Mouse (Mus musculus) spleen, postnatal 0 days (tissue): ENCODE results near the gene Rab3d. TPM values are rescaled to one million over a fixed set of nuclear protein-coding genes. Genes with fewer than 3 reads are reported as not detected.

Source experiments
- polyA plus RNA-seq: library from polyadenylated mRNA; unstranded; fragments of >200 nt; fragmentation: Nextera tagmentation; extraction: Ambion mirVana; gene quantifications from 2 replicates; pipeline ENCODE4 v1.2.1, GENCODE M21; 2015

Rab3d gene
- 11.6 and 16.2 TPM in 2 replicates for polyA plus RNA-seq

DNA sequence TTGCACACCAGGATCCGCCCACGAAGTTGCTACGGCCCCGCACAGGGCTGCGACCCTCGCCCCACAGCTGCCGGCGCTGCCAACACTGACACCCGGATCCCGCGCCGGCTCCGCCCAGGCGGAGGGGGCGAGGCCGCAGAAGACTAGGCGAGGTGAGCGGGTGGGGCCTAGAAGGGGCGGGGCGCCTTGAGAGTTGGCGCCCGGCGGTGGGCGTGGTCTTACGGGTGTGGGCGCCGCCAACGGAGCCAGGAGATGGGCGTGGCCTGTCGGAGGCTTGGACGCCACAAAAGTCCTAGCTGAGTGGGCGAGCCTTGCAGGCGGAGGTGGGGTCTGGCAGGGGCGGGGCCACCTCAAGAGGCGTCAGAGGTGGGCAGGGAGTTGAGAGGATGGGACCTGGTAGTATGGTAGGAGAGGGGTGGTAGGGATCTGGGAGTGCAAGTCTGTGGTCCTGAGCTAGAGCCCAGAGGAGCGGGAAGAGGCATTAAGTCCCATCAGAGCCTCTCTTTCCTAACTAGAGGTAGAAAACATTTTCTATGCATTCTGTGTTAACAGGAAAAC, at the start of gene Rab3d:
TSS of gene Rab3d (minus strand) at position 158 of the 558 bp plus-strand sequence.

DNA sequence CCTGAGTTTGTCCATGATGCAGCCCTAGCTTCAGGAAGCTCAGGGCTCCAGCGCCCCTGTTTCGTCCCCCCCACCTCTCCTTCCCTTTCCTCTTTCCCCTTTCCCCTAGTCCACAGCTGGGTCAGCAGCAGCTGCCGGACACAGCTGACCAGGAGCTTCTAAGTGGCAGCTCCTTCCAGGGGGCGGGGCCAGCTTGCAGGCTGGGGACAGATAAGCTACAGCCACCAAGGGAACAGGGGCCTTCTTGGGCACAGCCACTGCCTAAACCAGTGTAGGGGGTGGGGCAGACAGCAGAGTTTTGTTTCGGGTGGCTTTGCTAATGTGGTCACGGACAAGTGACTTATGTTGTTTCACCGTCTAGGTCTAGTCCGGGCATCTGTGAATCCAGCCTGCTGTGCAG, 45.4 kb upstream of the Rab3d start, which contains the start of gene Epor:
TSS of gene Epor (minus strand) at position 90 of the 400 bp plus-strand sequence.

DNA sequence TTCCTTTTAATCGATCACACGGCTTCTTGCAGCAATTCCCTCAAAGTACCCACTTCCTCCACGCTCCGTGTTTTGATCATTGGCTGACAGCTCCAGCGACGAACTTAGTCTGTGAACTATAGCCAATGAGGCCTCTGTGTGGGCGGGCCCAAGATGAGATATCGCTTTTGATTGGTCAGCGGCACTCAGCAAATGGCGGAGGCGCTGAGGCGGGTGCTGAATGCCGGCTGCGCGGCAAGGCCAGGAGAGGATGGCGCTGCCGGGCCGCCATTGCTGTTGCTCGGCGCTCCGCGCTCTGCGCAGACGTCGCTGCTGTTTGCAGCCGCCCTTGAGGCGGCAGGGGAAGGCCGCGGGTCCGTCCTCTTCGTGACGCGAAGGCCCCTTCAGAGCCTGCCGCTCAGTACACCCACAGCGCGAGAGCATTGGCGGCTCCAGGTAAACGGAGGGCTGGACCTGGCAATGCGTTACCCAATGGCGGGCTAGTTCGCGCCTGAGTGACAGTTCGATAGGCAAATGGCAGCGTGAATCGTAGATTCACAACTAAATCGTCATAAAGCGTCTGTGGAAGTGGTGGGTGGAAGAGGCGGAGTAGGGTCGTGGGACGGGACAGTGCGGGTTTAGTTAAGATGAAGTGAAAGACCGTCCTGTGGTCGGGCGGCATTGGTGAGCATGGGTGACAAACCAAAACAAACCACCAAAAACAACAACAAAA, 37.7 kb upstream of the Rab3d start, which contains the start of gene Swsap1:
TSS of gene Swsap1 (plus strand) at position 186 of the 712 bp plus-strand sequence.

DNA sequence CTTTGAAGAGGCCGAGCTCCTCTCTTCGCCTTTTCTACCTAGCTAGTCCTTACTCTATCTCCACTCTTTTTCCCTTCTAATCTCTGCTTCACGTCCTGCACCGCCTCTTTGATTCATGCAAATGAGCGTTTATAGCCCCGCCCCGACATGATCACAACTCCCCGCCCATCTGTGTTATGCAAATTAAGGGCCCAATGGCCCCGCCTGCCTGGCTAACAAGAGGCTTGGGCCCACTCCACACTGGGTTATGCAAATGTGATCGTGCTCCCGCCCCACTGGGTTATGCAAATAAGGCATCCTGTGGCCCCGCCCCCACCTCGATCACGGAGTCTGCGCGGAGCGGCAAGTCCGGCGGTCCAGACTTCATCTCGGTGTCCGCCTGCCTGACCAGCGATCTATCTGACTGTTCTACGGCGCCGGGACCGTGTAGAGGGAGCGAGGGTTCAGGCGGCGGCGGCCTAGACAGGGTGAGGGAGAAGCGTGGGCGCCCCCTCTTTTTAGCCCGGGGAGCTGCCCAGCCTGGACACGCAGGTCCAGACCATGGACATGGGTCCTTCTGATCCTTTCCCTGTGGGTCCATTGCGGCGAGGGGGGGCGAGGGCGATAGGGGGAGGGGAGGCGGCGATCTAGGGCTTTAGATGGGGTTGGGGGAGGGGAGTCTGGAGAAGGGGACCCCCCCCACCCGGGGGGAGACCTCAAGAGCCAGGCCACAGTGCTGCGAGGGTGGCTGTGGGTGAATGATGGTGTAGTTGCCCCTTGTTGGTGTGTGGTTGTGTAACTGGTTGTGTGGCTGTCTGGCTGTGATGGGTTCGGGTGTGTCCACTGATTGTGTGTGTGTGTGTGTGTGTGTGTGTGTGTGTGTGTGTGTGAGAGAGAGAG, 18.9 kb upstream of the Rab3d start, which contains the start of gene Plppr2:
TSS of gene Plppr2 (plus strand) at position 342 of the 879 bp plus-strand sequence.

DNA sequence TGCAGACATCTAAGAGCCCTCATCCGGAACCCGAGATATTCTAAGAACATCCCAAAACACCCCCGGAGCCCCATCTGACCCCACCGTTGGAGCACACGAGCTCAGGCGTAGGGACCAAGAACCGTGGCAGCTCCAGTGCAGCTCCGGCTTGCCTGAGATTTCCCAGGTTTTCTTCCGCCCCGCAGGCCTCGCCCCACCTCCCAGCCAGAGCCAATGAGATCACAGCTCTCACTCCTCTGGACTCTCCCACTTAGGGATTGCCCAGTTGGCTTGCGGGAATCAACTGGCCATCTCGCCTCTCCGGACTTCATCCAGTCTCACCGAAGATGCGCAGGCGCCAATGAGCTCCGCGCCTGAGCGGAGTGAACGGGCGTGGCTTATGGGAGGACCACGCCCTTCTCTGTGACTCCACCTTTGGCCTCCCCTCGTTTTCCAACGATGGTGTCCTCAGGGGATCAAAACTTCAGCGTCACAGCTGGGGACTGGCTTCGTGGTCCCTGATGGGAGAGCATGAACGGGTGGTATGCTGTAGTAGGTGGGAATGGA, 9.3 kb upstream of the Rab3d start, which contains the start of the genes Ccdc159 and Tmem205:
TSS of gene Ccdc159 (plus strand) at position 264 of the 546 bp plus-strand sequence.
TSS of gene Tmem205 (minus strand) at position 349 of the 546 bp plus-strand sequence.

Other genes with a start within 250 kb of the Rab3d start
- gene Ldlr, start 194.7 kb downstream of the Rab3d start, polyA plus RNA-seq: 5.2 and 5.3 TPM in 2 replicates
- 108 and 118 TPM in 2 replicates for gene Spc24, start 157.9 kb downstream of the Rab3d start, polyA plus RNA-seq
- gene Kank2, start 119.4 kb downstream of the Rab3d start, polyA plus RNA-seq: 4.1 and 4.5 TPM in 2 replicates
- gene Angptl8, start 82.7 kb downstream of the Rab3d start, polyA plus RNA-seq: 0.61 and 0.66 TPM in 2 replicates
- 9.2 and 13.3 TPM in 2 replicates for gene Dock6, start 65.6 kb downstream of the Rab3d start, polyA plus RNA-seq
- gene Ccdc159, start 9.3 kb upstream of the Rab3d start, polyA plus RNA-seq: 0.63 and 0.84 TPM in 2 replicates
- 16.7 and 22.4 TPM in 2 replicates for gene Tmem205, start 9.4 kb upstream of the Rab3d start, polyA plus RNA-seq
- 1.1 and 1.4 TPM in 2 replicates for gene Plppr2, start 18.8 kb upstream of the Rab3d start, polyA plus RNA-seq
- gene Swsap1, start 37.6 kb upstream of the Rab3d start, polyA plus RNA-seq: 2.3 and 2.8 TPM in 2 replicates
- gene Epor, start 45.3 kb upstream of the Rab3d start, polyA plus RNA-seq: 121 and 135 TPM in 2 replicates
- gene Rgl3, start 71.3 kb upstream of the Rab3d start, polyA plus RNA-seq: 0.96 and 1.5 TPM in 2 replicates
- 0.06 and 0.17 TPM in 2 replicates for gene Ccdc151, start 84.4 kb upstream of the Rab3d start, polyA plus RNA-seq
- 34.2 and 36.2 TPM in 2 replicates for gene Prkcsh, start 84.6 kb upstream of the Rab3d start, polyA plus RNA-seq
- gene Elavl3, start 133.8 kb upstream of the Rab3d start, polyA plus RNA-seq: not detected in 2 replicates
- gene Gm49318, start 153.1 kb upstream of the Rab3d start, polyA plus RNA-seq: not detected in 2 replicates
- gene Zfp653, start 153.2 kb upstream of the Rab3d start, polyA plus RNA-seq: 5.9 and 6.2 TPM in 2 replicates
- gene Ecsit, start 167.2 kb upstream of the Rab3d start, polyA plus RNA-seq: 19.5 and 20.0 TPM in 2 replicates
- gene Cnn1, start 181.0 kb upstream of the Rab3d start, polyA plus RNA-seq: 9.1 and 14.5 TPM in 2 replicates
- gene Elof1, start 199.0 kb upstream of the Rab3d start, polyA plus RNA-seq: 117 and 126 TPM in 2 replicates
- gene Acp5, start 217.5 kb upstream of the Rab3d start, polyA plus RNA-seq: 122 and 146 TPM in 2 replicates
- 55.6 and 55.8 TPM in 2 replicates for gene Pigyl, start 238.7 kb upstream of the Rab3d start, polyA plus RNA-seq